Mouse (Mus musculus) thymus, postnatal 0 days (tissue): ENCODE data around the gene Ncs1. TPM values are rescaled to one million over a fixed set of nuclear protein-coding genes. Genes with fewer than 3 reads are reported as not detected.
A peak's percentile ranks its signal among the peaks of the same experiment; 100 is the strongest.

Source experiments
- DNase-seq: peaks from one replicate; pipeline ENCODE4 v3.0.0-alpha.2; 2015; ENCODE audit warnings: low spot score
- polyA plus RNA-seq: library from polyadenylated mRNA; unstranded; fragments of >200 nt; fragmentation: Nextera tagmentation; extraction: Ambion mirVana; gene quantifications from 2 replicates; pipeline ENCODE4 v1.2.1, GENCODE M21; 2015

Ncs1 gene
- polyA plus RNA-seq, 1 experiment from 2014 or later = 6.3 TPM

DNA sequence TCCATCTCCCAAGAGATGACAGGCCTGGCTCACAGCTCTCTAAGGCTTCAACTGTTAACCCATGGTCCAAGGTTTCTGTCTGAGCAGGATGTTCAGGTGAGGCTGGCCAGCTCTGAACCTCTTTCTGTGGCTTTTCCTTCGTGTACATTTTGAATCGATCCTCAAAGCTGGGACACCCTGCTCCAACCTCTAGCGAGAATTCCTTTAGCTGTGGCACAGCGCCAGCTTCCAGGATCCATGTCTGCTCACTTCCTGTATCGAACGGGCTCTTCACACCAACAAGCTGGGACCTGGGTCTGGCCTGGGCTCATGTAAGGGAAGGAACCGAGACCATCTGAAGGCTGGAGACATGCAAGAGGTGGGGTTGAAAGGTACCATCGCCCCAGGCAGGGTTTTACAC lies 1.4 kb upstream of the Ncs1 start:
- no peak for DNase-seq

DNA sequence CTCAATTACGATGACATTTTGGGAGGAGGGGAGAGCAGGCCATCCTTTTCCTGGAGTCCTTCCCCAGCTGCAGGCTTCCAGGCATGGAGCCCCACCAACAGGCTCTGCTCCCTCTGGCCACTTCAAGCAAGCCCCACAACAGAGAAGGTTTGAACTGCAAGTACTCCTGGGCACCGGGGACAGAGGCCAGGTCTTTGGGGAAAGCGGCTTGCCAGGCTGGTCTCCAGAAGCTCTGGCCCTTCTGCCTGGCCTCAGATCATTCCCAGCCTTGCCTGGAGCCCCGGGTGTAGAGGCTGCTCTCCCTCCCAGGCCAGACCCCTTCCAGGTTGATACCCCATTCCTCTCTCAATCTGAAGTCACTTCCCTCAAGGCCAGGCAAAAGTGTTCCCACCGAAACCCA lies 572 bp upstream of the Ncs1 start:
- no peak for DNase-seq

DNA sequence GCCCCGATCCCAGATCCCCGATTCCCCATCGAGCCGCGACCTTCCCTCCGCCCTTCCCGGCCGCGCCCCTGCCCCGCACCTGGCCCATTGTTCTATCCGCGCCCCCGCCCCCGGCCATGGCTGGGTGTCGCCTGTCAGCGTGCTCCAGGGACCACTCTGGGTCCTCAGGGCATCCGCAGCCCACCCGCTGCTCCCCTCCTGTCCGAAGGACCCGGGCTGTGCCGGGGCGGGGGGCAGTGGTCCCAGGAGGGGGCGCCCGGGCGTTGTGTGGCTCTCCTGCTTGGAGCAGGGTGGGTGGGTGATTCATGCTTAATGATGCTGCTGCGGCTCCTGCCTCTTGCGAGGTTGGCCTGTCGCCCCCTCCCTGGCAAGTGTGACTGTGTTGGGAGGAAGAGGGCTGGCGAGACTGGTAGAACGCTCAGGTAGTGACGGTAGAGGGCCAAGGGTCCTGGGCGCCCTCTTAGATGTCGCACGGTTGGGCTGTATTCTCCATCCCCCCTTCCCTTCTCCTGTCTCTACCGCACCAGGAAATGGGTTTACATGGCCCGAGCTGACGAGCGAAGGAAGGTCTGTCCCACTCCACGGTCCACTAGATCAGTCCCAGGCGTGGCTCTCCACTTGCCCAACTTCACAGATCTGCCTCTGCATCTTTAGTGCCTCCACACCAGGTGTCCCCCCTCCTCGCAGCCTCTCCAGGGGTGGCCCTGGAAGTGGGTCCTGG lies 788 bp downstream of the Ncs1 start:
- DNase-seq = peak; percentile 13

DNA sequence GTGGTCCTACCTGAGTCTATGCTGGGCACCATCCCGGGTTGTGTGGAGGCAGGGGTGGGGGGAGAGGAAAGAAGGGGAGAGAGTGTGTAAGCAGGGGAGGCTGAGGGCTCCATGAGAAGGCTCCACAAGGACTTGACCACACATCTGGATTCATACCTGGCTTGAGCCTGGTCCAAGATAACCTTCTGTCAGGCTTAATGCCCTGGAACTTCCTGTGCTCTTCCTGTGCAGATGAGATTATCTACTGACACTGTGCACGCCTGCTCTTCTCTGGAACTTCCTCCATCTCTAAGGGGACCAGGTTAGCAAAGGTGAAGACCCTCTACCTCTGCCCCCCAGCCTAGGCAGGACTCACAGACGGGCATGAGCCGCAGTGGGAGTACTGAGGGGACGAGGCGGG lies 3.2 kb downstream of the Ncs1 start:
- no peak for DNase-seq

DNA sequence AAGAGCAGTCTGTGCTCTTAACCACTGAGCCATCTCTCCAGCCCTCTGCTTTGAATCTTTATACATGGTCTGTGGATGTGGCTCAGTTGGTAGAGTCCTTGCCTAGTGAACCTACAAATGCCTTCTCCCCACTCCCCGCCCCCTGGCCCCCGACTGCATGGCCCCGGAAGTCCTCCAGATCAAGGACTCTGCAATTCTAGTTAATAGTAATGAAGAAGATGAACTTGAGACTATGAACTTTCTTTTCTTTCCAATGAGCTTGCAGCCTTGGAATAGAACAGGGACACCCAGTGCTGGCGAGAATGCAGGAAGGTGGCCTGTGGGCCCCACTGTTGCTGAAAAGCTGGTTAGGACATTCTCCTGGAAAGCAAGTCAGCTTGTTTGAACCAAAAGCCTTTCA lies 6.5 kb downstream of the Ncs1 start:
- DNase-seq = no peak

DNA sequence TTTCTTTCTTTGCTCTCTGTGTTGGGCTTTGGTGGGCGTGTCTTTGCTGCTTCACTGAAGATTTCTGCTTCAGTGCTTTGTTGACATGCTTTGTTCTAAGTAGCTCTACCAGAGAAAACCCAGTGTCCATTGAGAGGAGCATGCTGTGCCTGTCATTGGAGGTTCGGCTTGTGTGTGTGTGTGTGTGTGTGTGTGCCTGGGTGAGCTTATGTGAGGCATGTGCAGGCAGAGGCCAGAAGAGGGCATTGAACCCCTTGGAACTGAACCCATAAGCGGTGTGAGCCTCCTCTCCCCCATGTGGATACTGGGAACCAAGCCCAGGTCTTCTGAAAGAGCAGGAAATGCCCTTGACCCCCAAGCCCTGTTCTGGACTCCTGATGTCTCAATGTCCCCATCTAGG lies 7.8 kb downstream of the Ncs1 start:
- DNase-seq = no peak

DNA sequence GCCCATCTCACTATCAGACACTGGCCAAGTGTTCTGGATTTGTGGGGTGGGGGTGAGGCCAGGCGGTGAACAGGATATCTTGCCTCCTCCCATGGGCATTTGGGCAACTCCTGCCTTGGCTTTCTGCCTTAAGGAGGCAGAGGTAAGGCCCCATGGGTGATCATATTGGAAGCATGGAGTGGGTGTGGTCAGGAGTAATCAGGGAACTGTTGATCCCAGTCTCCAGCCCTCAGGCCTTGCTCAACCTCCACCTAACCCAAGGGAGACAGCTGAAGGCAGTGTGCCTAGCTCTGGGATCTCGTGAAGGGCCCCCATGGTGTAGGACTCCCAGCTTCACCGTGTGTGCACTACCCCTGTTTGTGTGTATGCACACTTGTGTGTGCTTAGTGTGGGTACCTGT lies 9.2 kb downstream of the Ncs1 start:
- DNase-seq = no peak

DNA sequence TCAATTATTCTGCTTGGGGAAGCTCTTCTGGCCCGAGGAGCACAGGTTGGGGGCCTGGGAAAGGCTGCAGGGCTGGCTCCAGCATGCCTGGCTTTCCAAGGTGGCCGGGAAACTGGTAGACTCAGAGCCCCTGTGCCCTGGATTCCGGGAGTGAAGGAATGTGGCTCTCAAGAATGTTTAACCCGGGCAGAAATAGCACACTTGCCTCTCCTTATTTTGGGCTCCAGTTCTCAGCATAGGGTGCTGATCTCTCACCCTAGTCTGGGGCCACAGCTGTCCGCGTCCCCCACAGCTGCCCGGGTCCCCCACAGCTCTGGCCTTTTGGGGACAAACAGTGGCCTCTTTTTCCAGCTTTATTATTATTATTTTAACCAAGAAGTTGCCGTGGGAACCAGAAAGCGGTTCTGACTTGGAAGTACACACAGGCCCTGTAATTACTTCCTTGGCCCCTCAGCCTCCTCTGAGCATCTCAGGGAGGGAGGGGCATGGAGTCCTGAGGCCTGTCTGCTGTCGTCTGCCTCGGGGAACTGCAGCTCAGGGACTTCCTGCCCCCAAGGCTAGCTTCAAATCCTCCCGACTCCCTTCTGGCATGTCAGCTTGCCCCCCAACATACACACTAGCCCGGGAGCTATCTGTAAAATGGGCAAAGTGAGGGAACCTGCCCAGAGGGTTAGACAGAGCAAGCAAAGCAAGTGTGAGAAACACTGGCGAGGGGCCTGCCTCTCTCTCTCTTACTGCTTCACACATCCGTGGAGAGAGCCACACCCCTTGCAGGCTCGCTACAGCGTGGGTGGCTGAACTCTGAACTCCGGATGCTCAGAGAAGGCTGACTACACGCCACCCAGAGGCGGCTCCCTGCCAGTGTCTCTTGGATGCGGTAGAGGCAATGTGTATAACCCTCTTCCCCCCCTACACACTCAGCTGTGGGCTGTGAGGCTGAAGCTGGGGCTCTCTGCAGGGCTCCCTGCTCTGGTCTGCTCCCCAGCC lies 10.6 kb downstream of the Ncs1 start:
- peak; percentile 95 for DNase-seq

DNA sequence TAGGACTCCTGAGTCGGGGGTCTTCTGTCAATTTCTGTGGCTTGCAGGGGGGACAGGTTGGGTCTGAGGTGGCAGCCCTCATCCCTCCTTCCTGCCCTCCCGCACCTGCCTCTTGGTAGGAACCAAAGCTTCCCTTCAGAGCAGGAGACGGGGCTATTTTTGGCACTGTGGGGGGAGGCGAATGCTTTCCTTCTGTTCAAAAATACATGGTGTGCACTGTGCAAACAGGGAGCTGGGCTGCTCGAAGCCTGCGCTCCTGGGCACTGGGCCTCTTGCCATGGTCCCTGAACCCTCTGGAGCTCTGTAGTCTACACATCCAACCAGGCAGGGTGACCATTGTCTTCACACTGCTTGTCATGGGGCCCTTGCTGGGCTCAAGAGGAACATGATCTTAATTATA lies 11.5 kb downstream of the Ncs1 start:
- no peak for DNase-seq

DNA sequence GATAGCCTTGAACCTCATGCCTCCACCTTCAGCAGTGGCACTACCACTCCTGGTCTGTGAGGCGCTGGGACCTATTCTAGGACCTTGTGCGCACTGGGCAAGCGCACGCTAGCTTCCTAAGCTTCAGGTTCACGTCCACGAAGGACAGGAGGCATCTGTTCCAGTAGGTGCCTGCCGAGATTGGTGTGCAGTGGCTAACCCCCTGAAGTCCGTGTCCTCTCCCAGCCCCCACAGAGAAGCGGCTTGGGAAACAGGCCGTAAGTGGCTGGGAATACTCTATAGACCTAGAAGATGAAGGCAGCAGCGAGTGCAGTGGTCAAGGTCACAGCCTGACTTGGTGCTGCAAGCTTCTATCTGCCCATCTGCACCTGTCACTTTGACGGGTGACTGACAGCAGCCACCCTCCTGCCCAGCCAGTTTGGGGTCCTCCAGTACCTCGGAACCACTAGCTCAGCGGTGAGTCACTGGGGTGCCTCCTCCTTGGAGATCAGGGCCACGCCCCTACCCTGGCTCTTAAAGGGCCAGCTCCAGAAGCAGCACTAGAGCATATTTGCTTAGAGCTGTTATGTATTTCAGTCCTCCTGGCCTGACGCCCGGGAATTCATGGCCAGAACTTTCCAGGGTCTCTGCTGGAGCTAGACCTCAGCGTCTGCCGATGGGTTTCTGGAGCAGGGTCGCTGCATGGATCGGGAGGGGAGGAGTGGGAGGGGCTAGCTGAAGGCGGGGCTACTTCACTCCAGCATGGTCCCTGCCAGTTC lies 13.2 kb downstream of the Ncs1 start:
- DNase-seq = peak; percentile 72

DNA sequence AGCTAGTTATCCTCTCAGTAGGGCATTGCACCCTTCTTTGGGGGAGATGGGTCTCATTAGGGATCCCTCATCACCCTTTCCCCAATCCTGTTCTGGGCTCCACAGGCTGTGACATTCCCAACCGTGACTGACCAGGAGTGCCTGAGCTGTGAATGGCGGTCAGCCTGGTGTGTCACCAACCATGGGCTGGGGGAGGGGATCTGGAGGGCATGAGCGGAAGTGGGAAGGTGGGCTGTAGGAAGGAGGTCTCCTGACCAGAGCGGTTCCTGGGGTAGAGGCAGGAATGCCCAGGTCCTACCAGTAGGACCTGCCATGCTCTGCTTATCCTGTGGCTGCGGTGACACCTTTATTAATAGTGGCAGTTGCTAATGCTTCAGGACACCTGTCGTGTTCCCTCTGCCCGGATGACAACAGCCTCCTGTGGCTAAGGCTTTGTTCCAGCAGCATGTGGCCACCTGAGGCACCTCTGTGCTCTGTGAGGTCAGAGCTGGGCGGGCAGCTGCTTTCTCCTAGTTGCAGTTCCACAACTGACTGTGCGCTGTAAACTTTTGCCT lies 13.8 kb downstream of the Ncs1 start:
- DNase-seq = no peak

DNA sequence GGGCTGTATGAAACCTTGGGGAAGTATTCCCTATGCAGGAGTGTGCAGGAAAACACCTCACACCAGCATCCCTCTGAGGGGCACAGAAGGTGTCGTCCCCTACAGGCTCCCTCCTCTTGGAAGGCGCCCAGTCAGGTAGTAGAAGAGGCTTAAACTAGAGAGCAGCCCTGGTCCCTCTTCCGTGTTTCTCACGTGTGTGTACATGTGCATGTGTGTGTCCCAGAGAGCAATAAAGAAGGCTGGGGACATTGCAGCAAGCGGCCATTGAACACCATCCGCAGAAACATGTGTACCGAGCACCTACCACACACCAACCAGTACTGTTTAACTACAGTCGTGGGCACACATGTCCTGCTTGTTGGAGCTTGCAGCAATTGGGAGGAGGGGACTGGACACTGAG lies 14.9 kb downstream of the Ncs1 start:
- no peak for DNase-seq

DNA sequence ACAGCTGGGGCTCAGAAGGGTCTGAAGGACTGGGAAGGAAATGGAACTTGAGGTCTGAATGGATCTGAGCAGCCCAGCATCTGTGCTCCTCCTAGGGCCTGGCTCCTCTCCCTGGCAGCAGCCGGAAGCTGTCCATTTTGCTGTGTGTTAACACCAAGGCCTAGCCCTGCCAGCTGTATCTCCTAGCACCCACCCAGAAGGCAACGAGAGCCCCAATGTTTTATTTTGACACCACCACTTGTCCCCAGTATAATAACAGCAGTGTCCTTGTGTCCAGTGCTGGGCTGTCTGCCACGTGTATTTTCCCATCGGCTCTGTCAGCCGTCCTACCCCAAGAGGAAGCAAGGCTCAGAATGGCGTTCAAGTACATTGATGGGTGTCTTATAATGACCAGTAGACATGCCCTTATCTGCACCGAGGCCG lies 17.4 kb downstream of the Ncs1 start:
- no peak for DNase-seq

DNA sequence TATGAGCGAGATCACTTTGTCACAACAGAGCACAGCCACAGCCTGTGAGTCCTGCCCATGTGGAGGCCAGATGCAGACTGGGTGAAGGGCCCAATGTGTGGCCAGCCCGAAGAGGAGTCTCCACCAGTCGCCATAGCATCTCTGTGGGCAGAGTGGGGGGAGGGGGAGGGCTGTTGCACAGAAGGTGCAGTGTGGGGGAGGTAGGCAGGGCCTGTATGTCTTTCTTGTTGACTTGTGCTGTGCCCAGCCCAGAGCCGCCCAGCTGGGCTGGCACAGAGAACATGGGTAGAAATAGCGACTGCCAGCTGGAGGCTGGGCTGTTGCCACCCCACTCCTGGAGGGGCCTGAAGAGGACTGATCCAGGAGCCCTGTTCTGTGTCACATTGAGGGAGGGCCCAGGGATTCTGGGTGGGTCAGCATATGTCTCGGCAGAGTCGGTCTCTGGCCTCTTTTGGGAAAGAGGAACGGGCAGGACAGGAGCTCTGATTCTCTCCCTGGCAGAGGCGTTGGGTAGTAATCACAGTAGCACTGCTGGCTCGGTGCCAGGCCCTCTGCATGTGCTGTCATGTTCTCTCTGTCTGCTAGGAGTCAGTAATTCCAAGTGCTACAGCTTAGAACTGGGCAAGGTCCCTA lies 18.2 kb downstream of the Ncs1 start:
- DNase-seq = no peak

DNA sequence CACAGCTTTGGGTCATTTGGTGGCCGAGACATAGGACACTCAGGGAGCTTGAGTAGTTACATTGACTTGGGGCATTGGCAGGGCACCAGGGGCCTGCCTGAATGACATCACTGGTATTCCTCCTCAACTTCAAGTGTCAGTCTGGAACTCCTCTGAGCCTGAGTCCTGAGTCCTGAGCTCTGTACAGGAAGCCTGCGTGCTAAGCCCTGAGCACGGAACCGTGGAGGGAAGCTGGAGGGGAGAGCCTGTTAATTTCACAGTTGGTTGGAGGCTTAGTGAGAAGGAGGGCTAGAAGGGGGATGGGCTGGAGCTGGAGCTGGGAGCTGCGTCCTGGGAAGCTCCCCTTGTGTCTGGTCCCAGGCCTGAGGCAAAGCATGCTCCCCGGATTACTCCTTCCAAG lies 21.8 kb downstream of the Ncs1 start:
- DNase-seq = no peak

DNA sequence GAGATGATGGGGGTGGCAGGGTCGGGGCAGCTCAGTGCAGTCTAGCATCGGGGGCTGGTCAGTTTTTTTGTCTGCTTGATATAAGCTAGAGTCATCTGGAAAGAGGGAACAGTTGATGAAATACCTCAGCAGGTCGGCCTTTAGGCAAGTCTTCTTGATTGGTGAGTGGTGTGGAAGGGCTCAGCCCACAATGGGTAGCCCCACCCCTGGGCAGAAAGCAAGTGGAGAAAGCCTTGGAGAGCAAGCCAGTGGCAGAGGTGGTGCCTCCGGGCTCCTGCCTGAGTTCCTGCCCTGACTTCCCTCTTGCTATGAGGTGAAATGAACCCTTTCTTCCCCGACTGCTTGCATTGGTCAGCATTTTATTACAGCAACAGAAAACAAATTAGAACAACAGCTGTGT lies 23.0 kb downstream of the Ncs1 start:
- DNase-seq = no peak

DNA sequence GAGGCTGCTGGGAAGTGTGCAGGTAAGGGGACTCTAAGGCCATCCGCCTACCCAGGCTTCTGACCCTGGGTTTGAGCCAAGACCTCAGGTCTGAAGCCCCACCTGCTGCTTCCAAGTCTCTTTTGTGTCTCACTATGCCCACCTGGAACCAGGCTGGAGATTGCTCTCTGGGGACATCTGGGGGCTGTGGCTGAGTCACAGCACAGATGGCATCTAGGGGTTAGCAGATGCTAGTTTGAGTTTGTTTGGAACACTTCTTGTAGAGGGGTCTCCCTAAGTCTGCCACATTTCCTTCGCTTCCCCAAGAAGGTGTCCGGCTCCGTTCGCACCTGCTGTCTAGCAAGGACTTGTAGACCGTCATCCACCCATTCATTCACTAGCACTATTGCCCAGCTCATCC lies 23.6 kb downstream of the Ncs1 start:
- no peak for DNase-seq

DNA sequence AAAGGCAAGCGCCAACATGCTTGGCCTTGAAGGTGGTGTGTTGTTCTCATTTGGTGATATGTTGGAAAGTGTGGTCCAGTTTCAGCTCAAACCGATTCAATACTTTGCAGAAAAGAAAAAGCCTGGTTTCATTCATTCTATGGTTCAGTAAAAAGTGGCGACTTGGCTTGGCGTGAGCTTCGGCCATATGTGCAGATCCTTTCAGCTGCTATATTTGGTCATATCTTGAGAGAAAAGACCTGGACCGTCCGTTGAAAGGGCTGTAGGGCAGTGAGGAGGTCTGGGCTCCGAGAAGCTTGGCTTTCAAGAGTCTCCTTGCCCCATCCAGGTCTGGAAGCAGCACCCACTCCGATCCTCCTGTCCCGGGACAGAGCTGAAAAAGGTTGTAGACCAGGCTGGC lies 24.2 kb downstream of the Ncs1 start:
- no peak for DNase-seq

DNA sequence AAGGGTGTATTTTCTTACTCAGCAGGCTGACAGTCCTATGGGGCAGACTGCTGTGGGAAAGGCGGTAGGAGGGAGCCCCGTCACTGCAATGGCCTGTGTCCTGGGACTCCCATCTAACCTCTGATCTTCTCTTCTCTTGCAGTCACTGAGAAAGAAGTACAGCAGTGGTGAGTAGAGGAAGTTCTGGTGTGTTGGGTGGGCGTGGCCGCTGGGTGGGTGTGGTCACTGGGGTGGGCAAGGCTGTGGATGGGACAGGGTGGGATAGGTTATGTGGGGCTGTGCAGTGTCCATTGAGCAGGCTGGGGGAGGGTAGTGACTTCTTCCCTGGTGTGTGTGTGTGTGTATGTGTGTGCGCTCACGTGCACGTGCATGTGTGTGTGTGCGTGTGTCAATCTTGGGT lies 24.8 kb downstream of the Ncs1 start:
- no peak for DNase-seq

DNA sequence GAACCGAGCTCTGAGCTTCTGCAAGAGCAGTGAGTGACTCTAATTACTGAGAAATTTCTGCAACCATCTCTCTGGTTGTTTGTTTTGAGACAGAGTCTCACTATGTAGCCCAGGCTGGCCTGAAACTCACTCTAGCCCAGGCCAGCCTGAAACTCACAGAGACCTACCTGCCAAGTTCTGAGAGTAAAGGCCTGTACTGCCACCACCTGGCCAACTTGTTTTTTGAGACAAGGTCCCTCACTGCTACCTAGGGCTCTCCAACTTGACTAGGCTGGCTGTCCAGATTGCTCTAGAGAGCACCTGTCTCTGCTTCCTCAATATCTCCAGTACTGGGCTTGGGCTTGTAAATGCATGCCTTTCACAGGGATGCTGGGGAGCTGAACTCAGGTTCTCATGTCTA lies 25.4 kb downstream of the Ncs1 start:
- peak; percentile 37 for DNase-seq

DNA sequence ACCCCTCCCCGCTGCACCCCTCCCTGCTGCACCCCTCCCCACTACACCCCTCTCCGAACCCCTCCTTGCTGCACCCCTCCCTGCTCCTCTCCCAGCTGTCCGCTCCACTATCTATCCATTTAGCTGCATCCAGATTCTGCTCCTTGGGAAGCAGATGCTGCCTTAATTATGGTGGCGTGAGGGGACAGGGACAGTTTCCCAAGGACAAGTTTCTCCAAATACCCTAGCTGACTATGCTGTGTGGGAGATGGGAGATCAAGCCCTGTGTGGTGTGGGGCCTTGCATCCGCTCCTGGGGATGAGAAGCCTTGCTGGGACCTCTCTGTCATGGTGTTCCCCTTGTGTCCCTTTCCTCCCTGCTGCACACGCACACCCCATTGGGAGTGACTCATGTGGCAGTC lies 29.4 kb downstream of the Ncs1 start:
- DNase-seq = no peak
